Mouse (Mus musculus) liver, embryonic 11.5 days (tissue): ENCODE results near the gene Amer2. TPM values are rescaled to one million over a fixed set of nuclear protein-coding genes. Genes with fewer than 3 reads are reported as not detected.

Experiments used
- ATAC-seq: fragments of 200-750 bp; cut with Nextera tagmentation; replicated peaks from 2 replicates; pipeline ENCODE4 v1.8.0; 2017; ENCODE audit warnings: moderate number of reproducible peaks, mild to moderate bottlenecking, moderate TSS enrichment, moderate library complexity; ENCODE audit not compliant: low FRiP score
- DNase-seq: peaks from one replicate; pipeline ENCODE4 v3.0.0-alpha.2; 2017; ENCODE audit warnings: low spot score
- H3K27ac ChIP-seq: fragments of 300-500 bp; sonication (generic); 2 replicates; pipeline ENCODE4 v1.5.1; 2014; ENCODE audit warnings: mild to moderate bottlenecking, low read depth, low read length, control low read depth
- H3K27me3 ChIP-seq: fragments of 300-500 bp; sonication (generic); replicated peaks from 2 replicates; pipeline ENCODE4 v1.6.1; 2014; ENCODE audit warnings: low read length, mixed read lengths; ENCODE audit not compliant: control insufficient read depth, insufficient read depth
- H3K36me3 ChIP-seq: fragments of 300-500 bp; sonication (generic); 2 replicates; pipeline ENCODE4 v1.6.1; 2014; ENCODE audit warnings: mild to moderate bottlenecking, low read length, moderate library complexity, mixed read lengths; ENCODE audit not compliant: control insufficient read depth, insufficient read depth
- H3K4me1 ChIP-seq: fragments of 300-500 bp; sonication (generic); replicated peaks from 2 replicates; pipeline ENCODE4 v1.6.1; 2014; ENCODE audit warnings: low read length, mixed read lengths; ENCODE audit not compliant: control insufficient read depth, insufficient read depth
- H3K4me2 ChIP-seq: fragments of 300-500 bp; sonication (generic); 2 replicates; pipeline ENCODE4 v1.6.1; 2014; ENCODE audit warnings: mild to moderate bottlenecking, control low read depth, moderate library complexity
- H3K4me3 ChIP-seq: fragments of 300-500 bp; sonication (generic); 2 replicates; pipeline ENCODE4 v1.5.1; 2014; ENCODE audit warnings: low read depth, low read length, control low read depth
- H3K9ac ChIP-seq: fragments of 300-500 bp; sonication (generic); 2 replicates; pipeline ENCODE4 v1.6.1; 2014; ENCODE audit warnings: low read depth, low read length, control low read depth
- H3K9me3 ChIP-seq: fragments of 300-500 bp; sonication (generic); 2 replicates; pipeline ENCODE4 v1.6.1; 2016; ENCODE audit warnings: low read length, inconsistent platforms, mixed read lengths; ENCODE audit not compliant: control insufficient read depth
- WGBS: fragments of 180-500 bp; shearing (Covaris S2); extraction: QIAGEN DNeasy Blood & Tissue Kit; methylation state at CpG from one replicate; pipeline ENCODE4 v1.1.7; 2014; 5-methylcytosine and 5-hydroxymethylcytosine counted together
- polyA plus RNA-seq: library from polyadenylated mRNA; unstranded; fragments of >200 nt; fragmentation: Nextera tagmentation; extraction: Ambion mirVana; gene quantifications from 2 replicates; pipeline ENCODE4 v1.2.1, GENCODE M21; 2014

The Amer2 gene
- polyA plus RNA-seq, 1 experiment from 2014 or later, result 0.43 TPM

DNA sequence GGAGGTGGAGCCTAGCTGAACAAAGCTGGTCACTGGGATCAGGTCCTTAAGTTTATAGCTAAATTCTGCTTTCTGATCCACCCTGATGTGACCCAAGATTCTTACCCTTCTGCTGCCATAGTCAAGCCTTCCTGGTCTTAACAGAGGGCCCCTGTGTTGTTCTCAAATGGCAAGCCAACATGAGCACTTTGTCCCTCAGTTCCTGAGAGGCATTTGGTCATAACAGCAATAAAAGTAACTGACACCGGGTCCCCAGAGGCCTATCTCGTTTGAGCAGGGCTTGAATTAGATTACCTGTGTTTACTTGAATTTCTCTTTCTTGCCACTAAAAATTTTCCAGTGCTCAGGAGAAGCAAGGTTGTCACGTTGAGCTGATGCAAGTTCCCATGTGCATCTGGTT lies 51.1 kb downstream of the Amer2 start:
- Histone ChIP-seq H3K27me3 (no peaks in the 10 kb centered on the region), H3K4me2 (no peak overlapping the region), H3K4me1 (no peaks in the 10 kb centered on the region), H3K4me3 (no peak overlapping the region), H3K9me3 (no peaks in the 10 kb centered on the region), H3K36me3 (no peaks in the 10 kb centered on the region), H3K9ac (no peak overlapping the region), H3K27ac (no peak overlapping the region)
- WGBS, result 59% methylated on average over 3 of the region's 3 CpGs
- no peak for ATAC-seq
- DNase-seq, result no peak

GRCm38 (mm10) chr14:60425553-60425952 lies 52.5 kb downstream of the Amer2 start:
- H3K4me1 ChIP-seq, result no peaks in the 10 kb centered on the region
- WGBS, result 64% methylated on average over 7 of the region's 7 CpGs
- no peak overlapping the region for H3K27ac ChIP-seq
- no peaks in the 10 kb centered on the region for H3K9me3 ChIP-seq
- no peak overlapping the region for H3K4me2 ChIP-seq
- no peaks in the 10 kb centered on the region for H3K27me3 ChIP-seq
- DNase-seq, result no peak
- no peak overlapping the region for H3K9ac ChIP-seq
- no peaks in the 10 kb centered on the region for H3K36me3 ChIP-seq
- no peak for ATAC-seq
- no peak overlapping the region for H3K4me3 ChIP-seq

GRCm38 (mm10) chr14:60427896-60428295 lies 54.8 kb downstream of the Amer2 start:
- no peak overlapping the region for H3K9ac ChIP-seq
- no peak for DNase-seq
- WGBS, result 49% methylated on average over 3 of the region's 3 CpGs
- no peaks in the 10 kb centered on the region for H3K9me3 ChIP-seq
- H3K36me3 ChIP-seq, result no peaks in the 10 kb centered on the region
- no peaks in the 10 kb centered on the region for H3K27me3 ChIP-seq
- no peak for ATAC-seq
- no peak overlapping the region for H3K27ac ChIP-seq
- H3K4me1 ChIP-seq, result no peaks in the 10 kb centered on the region
- H3K4me3 ChIP-seq, result no peak overlapping the region
- no peak overlapping the region for H3K4me2 ChIP-seq

DNA sequence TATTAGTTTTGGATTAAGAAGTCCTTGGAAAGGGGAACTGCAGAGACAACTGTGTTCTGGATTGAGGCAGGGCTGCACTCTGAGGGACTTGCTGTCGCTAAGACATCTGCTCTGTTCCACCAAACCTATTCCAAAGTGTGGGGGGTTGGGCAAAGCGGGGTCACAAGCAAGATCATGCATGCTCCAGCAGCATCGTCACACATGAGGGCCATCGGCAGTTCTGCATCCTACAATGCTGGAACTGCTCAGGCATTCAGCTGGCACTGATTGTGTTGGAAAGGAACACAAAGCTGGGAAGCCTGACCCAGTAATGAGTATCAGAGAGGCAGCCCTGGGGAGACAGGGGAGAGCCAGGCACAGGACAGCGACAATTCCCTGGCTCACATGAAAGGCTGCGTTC lies 56.5 kb downstream of the Amer2 start:
- H3K9ac ChIP-seq, result no peak overlapping the region
- WGBS, result 73% methylated on average over 6 of the region's 6 CpGs
- no peak overlapping the region for H3K4me2 ChIP-seq
- H3K27me3 ChIP-seq, result no peaks in the 10 kb centered on the region
- H3K36me3 ChIP-seq, result no peaks in the 10 kb centered on the region
- H3K9me3 ChIP-seq, result no peaks in the 10 kb centered on the region
- DNase-seq, result no peak
- H3K4me1 ChIP-seq, result no peaks in the 10 kb centered on the region
- no peak overlapping the region for H3K4me3 ChIP-seq
- H3K27ac ChIP-seq, result no peak overlapping the region
- no peak for ATAC-seq

- no peaks in the 10 kb centered on the region for H3K27me3 ChIP-seq
- H3K4me1 ChIP-seq, result no peaks in the 10 kb centered on the region
- H3K9me3 ChIP-seq, result no peaks in the 10 kb centered on the region
- no peak overlapping the region for H3K4me2 ChIP-seq
- WGBS, result 59% methylated on average over 5 of the region's 5 CpGs
- no peaks in the 10 kb centered on the region for H3K36me3 ChIP-seq
- no peak overlapping the region for H3K27ac ChIP-seq
- DNase-seq, result no peak
- ATAC-seq, result no peak
- no peak overlapping the region for H3K4me3 ChIP-seq
- no peak overlapping the region for H3K9ac ChIP-seq
Measured at GRCm38 (mm10) chr14:60431515-60431914, 58.5 kb downstream of the Amer2 start.

GRCm38 (mm10) chr14:60432136-60432535 lies 59.1 kb downstream of the Amer2 start:
- no peaks in the 10 kb centered on the region for H3K4me1 ChIP-seq
- no peak for ATAC-seq
- no peaks in the 10 kb centered on the region for H3K27me3 ChIP-seq
- DNase-seq, result no peak
- no peak overlapping the region for H3K4me2 ChIP-seq
- no peaks in the 10 kb centered on the region for H3K36me3 ChIP-seq
- 66% methylated on average over 2 of the region's 2 CpGs for WGBS
- H3K9ac ChIP-seq, result no peak overlapping the region
- no peak overlapping the region for H3K27ac ChIP-seq
- H3K9me3 ChIP-seq, result no peaks in the 10 kb centered on the region
- no peak overlapping the region for H3K4me3 ChIP-seq

- no peak for ATAC-seq
- no peak overlapping the region for H3K27ac ChIP-seq
- WGBS, result 60% methylated on average over 4 of the region's 4 CpGs
Measured at GRCm38 (mm10) chr14:60435515-60435914, 62.5 kb downstream of the Amer2 start.

DNA sequence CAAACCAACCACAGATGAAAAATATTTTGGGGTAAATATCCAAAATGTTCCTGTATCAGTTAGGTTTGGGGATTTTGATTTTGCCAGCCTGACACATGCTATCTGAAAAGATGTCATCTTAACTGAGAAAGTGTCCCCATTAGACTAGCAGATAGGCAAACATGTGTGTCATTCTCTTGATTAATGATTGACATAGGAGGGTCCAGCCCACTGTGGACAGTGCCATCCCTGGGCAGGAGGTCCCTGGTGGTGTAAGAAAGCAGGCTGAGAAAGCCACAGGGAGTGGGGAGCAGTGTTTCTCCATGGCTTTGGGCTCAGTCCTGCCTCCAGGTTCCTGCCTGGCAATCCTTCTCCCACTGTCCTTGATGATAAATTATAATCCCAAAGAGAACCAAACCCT lies 63.3 kb downstream of the Amer2 start:
- DNase-seq, result no peak
- H3K4me2 ChIP-seq, result no peak overlapping the region
- no peaks in the 10 kb centered on the region for H3K27me3 ChIP-seq
- H3K27ac ChIP-seq, result no peak overlapping the region
- H3K36me3 ChIP-seq, result no peaks in the 10 kb centered on the region
- no peak for ATAC-seq
- H3K4me3 ChIP-seq, result no peak overlapping the region
- H3K9ac ChIP-seq, result no peak overlapping the region
- no peaks in the 10 kb centered on the region for H3K4me1 ChIP-seq
- H3K9me3 ChIP-seq, result no peaks in the 10 kb centered on the region; the same call in 1 of the 2 replicates

More at GRCm38 (mm10) chr14:60435515-60435914, 62.5 kb downstream of the Amer2 start:
- Histone ChIP-seq H3K9ac (no peak overlapping the region), H3K4me3 (no peak overlapping the region), H3K4me2 (no peak overlapping the region), H3K4me1 (no peaks in the 10 kb centered on the region), H3K27me3 (no peaks in the 10 kb centered on the region), H3K36me3 (no peaks in the 10 kb centered on the region), H3K9me3 (no peaks in the 10 kb centered on the region)
- DNase-seq, result no peak
